ENCODE assay signal across 8 mouse cellular contexts in the genomic region with DNA sequence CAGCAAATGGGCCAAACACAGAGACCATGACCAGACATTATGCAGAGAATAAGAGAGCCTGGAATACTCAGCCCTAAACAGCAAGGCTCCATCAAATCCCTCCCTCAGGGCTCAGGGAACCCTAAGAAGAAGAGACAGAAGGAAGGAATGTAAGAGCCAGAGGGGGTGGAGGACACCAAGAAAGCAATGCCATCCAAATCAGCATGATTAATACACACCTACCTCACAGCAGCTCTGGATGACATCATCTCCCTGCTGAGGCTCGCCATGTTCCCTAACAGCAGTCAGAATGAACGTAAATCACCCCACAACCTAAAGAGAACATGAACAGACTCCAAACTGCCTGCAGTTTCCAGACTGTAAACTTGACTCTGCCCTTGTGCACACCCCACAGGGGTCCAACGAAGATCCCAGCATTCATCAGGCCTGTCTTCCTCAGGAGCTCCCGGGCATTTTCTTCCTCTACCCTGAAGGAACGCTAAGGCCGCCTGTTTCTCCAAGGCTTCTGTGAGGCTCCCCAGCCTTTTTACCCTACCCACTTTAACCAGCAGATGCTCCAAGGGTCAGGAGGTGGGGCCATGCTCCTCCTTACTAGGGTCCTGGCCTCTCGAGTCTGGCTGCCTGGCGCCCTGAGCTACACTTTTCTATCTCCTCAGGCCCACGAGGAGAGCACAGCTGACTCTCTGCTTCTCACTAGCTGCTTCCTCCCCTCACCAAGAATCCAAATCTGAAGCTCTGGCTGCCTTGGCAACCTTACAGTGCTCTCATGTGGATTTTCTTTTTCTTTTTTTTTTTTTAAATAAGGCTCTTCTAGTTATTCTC. TPM values are rescaled to one million over a fixed set of nuclear protein-coding genes. Genes with fewer than 3 reads are reported as not detected.
DNase-seq lines count a peak whose midpoint lies in the region; ATAC-seq and TF ChIP-seq lines count a peak whose summit lies in the region.

No protein-coding gene starts in this region.

- no peak overlapping the region for H3K4me3 ChIP-seq in lung, postnatal 0 days (ENCODE audit: low read depth, low read length)
- no peak overlapping the region for H3K4me3 ChIP-seq in embryonic fibroblast, embryonic 13.5 days (ENCODE audit: insufficient read depth, low read length)
- no peak overlapping the region for H3K4me3 ChIP-seq in hindbrain, postnatal 0 days (ENCODE audit: low read length)
- no peak overlapping the region for H3K4me3 ChIP-seq in limb, embryonic 10.5 days

- DNase-seq in lung, postnatal 0 days (ENCODE audit: low spot score), result peak; percentile 23
- no peak for DNase-seq in lung, postnatal 4 days
- peak; percentile 66 for DNase-seq in hindbrain, postnatal 0 days (ENCODE audit: low spot score)
- peak; percentile 34 for DNase-seq in limb, embryonic 10.5 days (ENCODE audit: low spot score)
- peak; percentile 80 for DNase-seq in right cerebral cortex, adult 18-20 months
- DNase-seq in adrenal gland, postnatal 14 days, result no peak

- 38% methylated on average over 9 of the region's 9 CpGs for WGBS in lung, postnatal 0 days
- WGBS in hindbrain, postnatal 0 days, result 8% methylated on average over 9 of the region's 9 CpGs
- WGBS in limb, embryonic 10.5 days, result 25% methylated on average over 9 of the region's 9 CpGs

- H3K9ac ChIP-seq in lung, postnatal 0 days (replicated peaks; ENCODE audit: low read depth), result no peak overlapping the region
- H3K9ac ChIP-seq in hindbrain, postnatal 0 days (replicated peaks; ENCODE audit: low read length), result peak overlapping the region; percentile 35

- no peak for TF ChIP-seq CTCF in lung, postnatal 0 days (IDR thresholded peaks at IDR 0.05)
- no peak for TF ChIP-seq CTCF in embryonic fibroblast, embryonic 13.5 days (IDR thresholded peaks at IDR 0.05; ENCODE audit: borderline replicate concordance, insufficient read depth, low read length)
- no peak for TF ChIP-seq CTCF in hindbrain, postnatal 0 days (IDR thresholded peaks at IDR 0.05; ENCODE audit: low read depth)

- H3K9me3 ChIP-seq in lung, postnatal 0 days (ENCODE audit: low read length), result no peaks in the 10 kb centered on the region
- H3K9me3 ChIP-seq in hindbrain, postnatal 0 days (ENCODE audit: low read length), result no peaks in the 10 kb centered on the region
- H3K9me3 ChIP-seq in limb, embryonic 10.5 days (replicated peaks), result no peaks in the 10 kb centered on the region

- H3K4me1 ChIP-seq in lung, postnatal 0 days (ENCODE audit: insufficient read depth, low read depth, low read length), result peaks cover 21% of the 10 kb centered on the region
- peaks cover 18% of the 10 kb centered on the region for H3K4me1 ChIP-seq in embryonic fibroblast, embryonic 13.5 days (ENCODE audit: control insufficient read depth, insufficient read depth, low read length)
- peaks cover 25% of the 10 kb centered on the region for H3K4me1 ChIP-seq in hindbrain, postnatal 0 days (ENCODE audit: insufficient read depth, low read length)
- peaks cover 25% of the 10 kb centered on the region for H3K4me1 ChIP-seq in limb, embryonic 10.5 days

- no peak for TF ChIP-seq POLR2A in embryonic fibroblast, embryonic 13.5 days (IDR thresholded peaks at IDR 0.05; ENCODE audit: low read depth, low read length)

- no peak for TF ChIP-seq EP300 in lung, postnatal 0 days (IDR thresholded peaks at IDR 0.05)

- peak; percentile 47 for ATAC-seq in lung, postnatal 0 days
- ATAC-seq in hindbrain, postnatal 0 days, result peak; percentile 74
- no peak for ATAC-seq in megakaryocyte, adult 5-6 weeks (ENCODE audit: poor library complexity, severe bottlenecking)

- no peaks in the 10 kb centered on the region for H3K36me3 ChIP-seq in lung, postnatal 0 days (ENCODE audit: insufficient read depth, low read length)
- H3K36me3 ChIP-seq in hindbrain, postnatal 0 days (ENCODE audit: insufficient read depth, low read length), result no peaks in the 10 kb centered on the region
- H3K36me3 ChIP-seq in limb, embryonic 10.5 days, result no peaks in the 10 kb centered on the region

- H3K27me3 ChIP-seq in lung, postnatal 0 days (replicated peaks; ENCODE audit: insufficient read depth, low read length), result no peaks in the 10 kb centered on the region
- H3K27me3 ChIP-seq in hindbrain, postnatal 0 days (ENCODE audit: insufficient read depth, low read length), result no peaks in the 10 kb centered on the region
- no peaks in the 10 kb centered on the region for H3K27me3 ChIP-seq in limb, embryonic 10.5 days (ENCODE audit: low read depth, poor library complexity, severe bottlenecking)

- no peak overlapping the region for H3K4me2 ChIP-seq in lung, postnatal 0 days (replicated peaks; ENCODE audit: low read depth, low read length)
- H3K4me2 ChIP-seq in hindbrain, postnatal 0 days (ENCODE audit: low read depth, low read length), result peak overlapping the region; percentile 39

- peak overlapping the region; percentile 4 for H3K27ac ChIP-seq in lung, postnatal 0 days (ENCODE audit: low read length)
- peak overlapping the region; percentile 42 for H3K27ac ChIP-seq in embryonic fibroblast, embryonic 13.5 days (ENCODE audit: insufficient read depth, low read length)
- H3K27ac ChIP-seq in hindbrain, postnatal 0 days, result peak overlapping the region; percentile 88
- 0 out of 2 replicates have a peak overlapping the region, but pooled peaks have one; percentile 17 for H3K27ac ChIP-seq in limb, embryonic 10.5 days

RNA-seq across cellular contexts. Expression of gene Rnf169, which starts 15.0 kb away (rescaled TPM):
- 3.8 and 4.2 TPM in 2 replicates for polyA plus RNA-seq in lung, postnatal 0 days (2015; fragmentation: Nextera tagmentation; extraction: Ambion mirVana)
- polyA plus RNA-seq in embryonic fibroblast, embryonic 13.5 days (2011; ENCODE audit: insufficient read length, low read depth, missing spikeins), result 22.8 and 24.3 TPM in 2 replicates
- total RNA-seq in hindbrain, postnatal 0 days (2014; rRNA removed), result 13.9 and 14.2 TPM in 2 replicates
- polyA plus RNA-seq in hindbrain, postnatal 0 days (2015; fragmentation: Nextera tagmentation; extraction: Ambion mirVana), result 2.6 and 2.7 TPM in 2 replicates
- 5.6 and 6.3 TPM in 2 replicates for polyA plus RNA-seq in limb, embryonic 10.5 days (2016; fragmentation: Nextera tagmentation; extraction: Ambion mirVana)
- 18.6 and 19.1 TPM in 2 replicates for total RNA-seq in adrenal gland, postnatal 14 days (2021)
- 13.2 and 13.7 TPM in 2 replicates for total RNA-seq in megakaryocyte, adult 5-6 weeks (2015)
- 19.5 and 22.0 TPM in 2 replicates for total RNA-seq in megakaryocyte, adult 5-6 weeks (2017)

RNA-seq across cellular contexts. Expression of gene Chrdl2, which starts 40.7 kb away (rescaled TPM):
- polyA plus RNA-seq in lung, postnatal 0 days (2015; fragmentation: Nextera tagmentation; extraction: Ambion mirVana), result 0.11 TPM in 1 of 2 replicates, not detected in the other
- not detected in 2 replicates for polyA plus RNA-seq in embryonic fibroblast, embryonic 13.5 days (2011; ENCODE audit: insufficient read length, low read depth, missing spikeins)
- total RNA-seq in hindbrain, postnatal 0 days (2014; rRNA removed), result 0.43 and 1.8 TPM in 2 replicates
- 1.8 and 2.2 TPM in 2 replicates for polyA plus RNA-seq in hindbrain, postnatal 0 days (2015; fragmentation: Nextera tagmentation; extraction: Ambion mirVana)
- polyA plus RNA-seq in limb, embryonic 10.5 days (2016; fragmentation: Nextera tagmentation; extraction: Ambion mirVana), result 0.14 and 0.19 TPM in 2 replicates
- total RNA-seq in adrenal gland, postnatal 14 days (2021), result 0.26 TPM in 1 of 2 replicates, not detected in the other
- total RNA-seq in megakaryocyte, adult 5-6 weeks (2015), result not detected in 2 replicates
- not detected in 2 replicates for total RNA-seq in megakaryocyte, adult 5-6 weeks (2017)

Comparison
In these comparisons a context has a peak if more than half of its experiments do, and no peak if none do; other contexts are left out.
1. DNase-seq: peak in lung, postnatal 0 days (single experiment), hindbrain, postnatal 0 days (single experiment), limb, embryonic 10.5 days (single experiment) and right cerebral cortex, adult 18-20 months (single experiment); none in lung, postnatal 4 days (0 of 2) and adrenal gland, postnatal 14 days (single experiment).
2. H3K27ac ChIP-seq: peak in every context shown above with its lines; median percentile 88 in hindbrain, postnatal 0 days; 42 in embryonic fibroblast, embryonic 13.5 days; 17 in limb, embryonic 10.5 days; 4 in lung, postnatal 0 days.